Mouse (Mus musculus) kidney, postnatal 25 days (tissue): ENCODE measurements around the gene Ctse.
A peak's percentile ranks its signal among the peaks of the same experiment; 100 is the strongest.

Source experiments
- DNase-seq, 2 experiments: peaks; one replicate each; pipeline ENCODE4 v3.0.0; 2021; ENCODE audit warnings: mixed read lengths in 2 of 2

Gene Ctse

GRCm38 (mm10) chr1:131637791-131638540 lies at the start of gene Ctse:
Gene Ctse (plus strand): TSS chr1:131638306.
- DNase-seq = no peak

GRCm38 (mm10) chr1:131598905-131599304 lies 39.2 kb upstream of the Ctse start, which contains the start of gene Avpr1b:
Gene Avpr1b (plus strand): TSS chr1:131599239.
- DNase-seq = peak in 1 of 2 experiments; percentile 38

- peak in 1 of 2 experiments; percentile 7 for DNase-seq
These were observed 37.8 kb upstream of the Ctse start for GRCm38 (mm10) chr1:131600314-131600713.

- no peak for DNase-seq
These were observed 31.4 kb upstream of the Ctse start for GRCm38 (mm10) chr1:131606719-131607118.

- peak; percentile 39 to 56 for DNase-seq
These were observed 25.4 kb upstream of the Ctse start for GRCm38 (mm10) chr1:131612556-131613155.

- DNase-seq = peak; percentile 83 to 92
These were observed 24.6 kb upstream of the Ctse start for GRCm38 (mm10) chr1:131613361-131614133.

- no peak for DNase-seq
These were observed 23.5 kb upstream of the Ctse start for GRCm38 (mm10) chr1:131614641-131615040.

GRCm38 (mm10) chr1:131616131-131616530 lies 22.0 kb upstream of the Ctse start:
- no peak for DNase-seq

- no peak for DNase-seq
These were observed 21.4 kb upstream of the Ctse start for GRCm38 (mm10) chr1:131616546-131617220.

GRCm38 (mm10) chr1:131618576-131618975 lies 19.5 kb upstream of the Ctse start:
- no peak for DNase-seq

- peak in 1 of 2 experiments; percentile 41 for DNase-seq
These were observed 18.8 kb upstream of the Ctse start for GRCm38 (mm10) chr1:131619348-131619747.

GRCm38 (mm10) chr1:131623644-131624043 lies 14.5 kb upstream of the Ctse start:
- DNase-seq = no peak

- DNase-seq = no peak
These were observed 13.8 kb upstream of the Ctse start for GRCm38 (mm10) chr1:131624175-131624835.

- DNase-seq = no peak
These were observed 11.9 kb upstream of the Ctse start for GRCm38 (mm10) chr1:131626200-131626599.

GRCm38 (mm10) chr1:131632216-131632615 lies 5.9 kb upstream of the Ctse start:
- peak in 1 of 2 experiments; percentile 12 for DNase-seq

GRCm38 (mm10) chr1:131634495-131634894 lies 3.6 kb upstream of the Ctse start:
- no peak for DNase-seq

- DNase-seq = no peak
These were observed 675 bp downstream of the Ctse start for GRCm38 (mm10) chr1:131638541-131639421.

GRCm38 (mm10) chr1:131640062-131640461 lies 2.0 kb downstream of the Ctse start:
- DNase-seq = no peak

- DNase-seq = no peak
These were observed 3.5 kb downstream of the Ctse start for GRCm38 (mm10) chr1:131641565-131641964.

- DNase-seq = no peak
These were observed 4.1 kb downstream of the Ctse start for GRCm38 (mm10) chr1:131642251-131642650.
